Comparison of ENCODE assay signal across 7 mouse cellular contexts in genomic region chr14:31384366-31385323, GRCm38 (mm10). TPM values are rescaled to one million over a fixed set of nuclear protein-coding genes. Genes with fewer than 3 reads are reported as not detected.
A peak's percentile ranks its signal among the peaks of the same experiment; 100 is the strongest.
DNase-seq lines count a peak whose midpoint lies in the region; ATAC-seq and TF ChIP-seq lines count a peak whose summit lies in the region.

No protein-coding gene starts in this region.

- no peak for TF ChIP-seq POLR2A in cerebellum, adult 2 months (IDR thresholded peaks at IDR 0.05; ENCODE audit: borderline replicate concordance, insufficient read depth, low read length)

- TF ChIP-seq CTCF in cerebellum, adult 2 months (IDR thresholded peaks at IDR 0.05; ENCODE audit: borderline replicate concordance, insufficient read depth, low read depth, low read length), result no peak

- peaks cover 45% of the 10 kb centered on the region for H3K4me1 ChIP-seq in neural tube, embryonic 13.5 days (replicated peaks)
- peaks cover 68% of the 10 kb centered on the region for H3K4me1 ChIP-seq in cerebellum, adult 2 months (ENCODE audit: control insufficient read depth, insufficient read depth, low read length)
- H3K4me1 ChIP-seq in intestine, embryonic 15.5 days (replicated peaks), result peaks cover 19% of the 10 kb centered on the region
- H3K4me1 ChIP-seq in midbrain, embryonic 10.5 days, result peaks cover 19% of the 10 kb centered on the region

- H3K9ac ChIP-seq in neural tube, embryonic 13.5 days, result 0 out of 2 replicates have a peak overlapping the region, but pooled peaks have one; percentile 9
- H3K9ac ChIP-seq in intestine, embryonic 15.5 days, result no peak overlapping the region

- H3K4me3 ChIP-seq in neural tube, embryonic 13.5 days, result no peak overlapping the region
- no peak overlapping the region for H3K4me3 ChIP-seq in cerebellum, adult 2 months (replicated peaks; ENCODE audit: insufficient read depth, low read depth, low read length)
- no peak overlapping the region for H3K4me3 ChIP-seq in intestine, embryonic 15.5 days (replicated peaks)
- no peak overlapping the region for H3K4me3 ChIP-seq in macrophage (ENCODE audit: inconsistent target)
- H3K4me3 ChIP-seq in midbrain, embryonic 10.5 days, result no peak overlapping the region

- no peak for DNase-seq in neural tube, embryonic 10.5 days (ENCODE audit: extremely low spot score, low spot score)
- DNase-seq in cerebellum, adult 2 months, result peak; percentile 79 to 83
- DNase-seq in midbrain, embryonic 10.5 days (ENCODE audit: low spot score), result no peak
- DNase-seq in urinary bladder, adult 18-20 months (ENCODE audit: low spot score in 2 of 2), result no peak

- H3K9me3 ChIP-seq in neural tube, embryonic 13.5 days, result 0 out of 2 replicates have a peak, but pooled peaks cover 4% of the 10 kb centered on the region
- H3K9me3 ChIP-seq in intestine, embryonic 15.5 days, result no peaks in the 10 kb centered on the region
- no peaks in the 10 kb centered on the region for H3K9me3 ChIP-seq in midbrain, embryonic 10.5 days (replicated peaks)

- 60% methylated on average over 13 of the region's 13 CpGs for WGBS in neural tube, embryonic 13.5 days
- WGBS in cerebellum, adult 2 months, result 12% methylated on average over 13 of the region's 13 CpGs
- WGBS in intestine, embryonic 15.5 days, result 64% methylated on average over 13 of the region's 13 CpGs
- 84% methylated on average over 13 of the region's 13 CpGs for WGBS in macrophage (ENCODE audit: missing documents)
- WGBS in midbrain, embryonic 10.5 days, result 81% methylated on average over 13 of the region's 13 CpGs

- H3K27me3 ChIP-seq in neural tube, embryonic 13.5 days, result no peaks in the 10 kb centered on the region
- H3K27me3 ChIP-seq in cerebellum, adult 2 months (ENCODE audit: control insufficient read depth, insufficient read depth, low read length), result no peaks in the 10 kb centered on the region
- H3K27me3 ChIP-seq in intestine, embryonic 15.5 days (replicated peaks), result no peaks in the 10 kb centered on the region
- no peaks in the 10 kb centered on the region for H3K27me3 ChIP-seq in midbrain, embryonic 10.5 days (ENCODE audit: low read depth, poor library complexity, severe bottlenecking)

- ATAC-seq in neural tube, embryonic 13.5 days (ENCODE audit: low read depth), result no peak
- ATAC-seq in intestine, embryonic 15.5 days, result no peak

- H3K79me2 ChIP-seq in macrophage (ENCODE audit: inconsistent target), result peaks cover 81% of the 10 kb centered on the region

- peaks cover 34% of the 10 kb centered on the region for H3K36me3 ChIP-seq in neural tube, embryonic 13.5 days
- H3K36me3 ChIP-seq in intestine, embryonic 15.5 days, result no peaks in the 10 kb centered on the region
- H3K36me3 ChIP-seq in macrophage (ENCODE audit: inconsistent target), result peaks cover 13% of the 10 kb centered on the region; the same call in 1 of the 2 replicates
- 0 out of 2 replicates have a peak, but pooled peaks cover 8% of the 10 kb centered on the region for H3K36me3 ChIP-seq in midbrain, embryonic 10.5 days

- H3K4me2 ChIP-seq in neural tube, embryonic 13.5 days, result no peak overlapping the region
- no peak overlapping the region for H3K4me2 ChIP-seq in intestine, embryonic 15.5 days (replicated peaks)

- peak overlapping the region; percentile 62 for H3K27ac ChIP-seq in neural tube, embryonic 13.5 days (replicated peaks)
- peak overlapping the region; percentile 62 for H3K27ac ChIP-seq in cerebellum, adult 2 months (ENCODE audit: insufficient read depth, low read length)
- peak overlapping the region; percentile 30; the same call in 1 of the 2 replicates for H3K27ac ChIP-seq in intestine, embryonic 15.5 days
- peak overlapping the region; percentile 52; the same call in 1 of the 2 replicates for H3K27ac ChIP-seq in macrophage
- no peak overlapping the region for H3K27ac ChIP-seq in midbrain, embryonic 10.5 days (replicated peaks)

RNA-seq across cellular contexts. Expression of gene Capn7, which starts 48.2 kb away (rescaled TPM):
- 74.1 and 77.6 TPM in 2 replicates for polyA plus RNA-seq in neural tube, embryonic 13.5 days (2015; fragmentation: Nextera tagmentation; extraction: Ambion mirVana)
- 38.0 and 40.4 TPM in 2 replicates for polyA plus RNA-seq in cerebellum, adult 2 months (2012; rRNA removed)
- 34.9 and 36.5 TPM in 2 replicates for polyA plus RNA-seq in intestine, embryonic 15.5 days (2015; fragmentation: Nextera tagmentation; extraction: Ambion mirVana)
- 100 to 1,000 TPM in 5 of 26 experiments, 10 to 100 TPM in 21; 59.3 to 111 (median 86.1) TPM for total RNA-seq in macrophage (2018; cell fraction: chromatin; rRNA removed)
- 10 to 100 TPM; 22.3 to 42.5 (median 29.8) TPM for total RNA-seq in macrophage (2018; cell fraction: cytosol; rRNA removed)
- total RNA-seq in macrophage (2018; cell fraction: nucleus; rRNA removed), result 10 to 100 TPM; 37.4 to 97.5 (median 56.2) TPM
- 31.0 to 52.6 TPM (median 34.4 TPM) in 3 replicates for polyA plus RNA-seq in macrophage (2018)
- 28.9 and 35.5 TPM in 2 replicates for polyA plus RNA-seq in midbrain, embryonic 10.5 days (2016; fragmentation: Nextera tagmentation; extraction: Ambion mirVana)

RNA-seq across cellular contexts. Expression of gene Sh3bp5, which starts 51.2 kb away (rescaled TPM):
- 134 and 139 TPM in 2 replicates for polyA plus RNA-seq in neural tube, embryonic 13.5 days (2015; fragmentation: Nextera tagmentation; extraction: Ambion mirVana)
- polyA plus RNA-seq in cerebellum, adult 2 months (2012; rRNA removed), result 72.9 and 77.1 TPM in 2 replicates
- polyA plus RNA-seq in intestine, embryonic 15.5 days (2015; fragmentation: Nextera tagmentation; extraction: Ambion mirVana), result 18.1 and 20.6 TPM in 2 replicates
- total RNA-seq in macrophage (2018; cell fraction: chromatin; rRNA removed), result 100 to 1,000 TPM in 16 of 26 experiments, 10 to 100 TPM in 10; 59.6 to 272 (median 117) TPM
- total RNA-seq in macrophage (2018; cell fraction: cytosol; rRNA removed), result 100 to 1,000 TPM in 24 of 26 experiments, 10 to 100 TPM in 2; 96.2 to 190 (median 141) TPM
- 100 to 1,000 TPM in 18 of 26 experiments, 10 to 100 TPM in 8; 64.7 to 176 (median 139) TPM for total RNA-seq in macrophage (2018; cell fraction: nucleus; rRNA removed)
- 90.6 to 150 TPM (median 150 TPM) in 3 replicates for polyA plus RNA-seq in macrophage (2018)
- polyA plus RNA-seq in midbrain, embryonic 10.5 days (2016; fragmentation: Nextera tagmentation; extraction: Ambion mirVana), result 17.3 and 22.8 TPM in 2 replicates

Comparison
In these comparisons a context has a peak if more than half of its experiments do, and no peak if none do; other contexts are left out.
1. DNase-seq: peak in cerebellum, adult 2 months (2 of 2); none in neural tube, embryonic 10.5 days (single experiment), midbrain, embryonic 10.5 days (single experiment) and urinary bladder, adult 18-20 months (0 of 2).